ENCODE assay signal across 24 mouse cellular contexts in the genomic region with DNA sequence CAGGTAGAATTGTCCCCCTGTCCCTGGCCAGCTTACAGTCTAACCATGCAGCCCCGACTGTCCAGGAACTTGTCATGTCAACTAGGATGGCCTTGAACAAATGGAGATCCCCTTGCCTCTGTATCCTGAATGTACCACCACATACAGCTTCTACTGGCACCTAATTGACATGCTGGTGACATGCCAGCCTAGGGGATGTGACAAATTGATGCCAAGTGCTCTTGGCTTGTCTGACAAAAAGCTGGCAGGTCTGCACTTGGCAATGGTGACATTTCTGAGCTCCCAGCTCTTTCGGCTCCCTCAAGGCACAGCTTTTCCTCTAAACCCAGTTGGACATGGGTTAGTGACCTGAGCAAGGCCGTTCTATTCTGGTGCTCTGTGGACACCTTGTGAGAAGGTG.
DNase-seq lines count a peak whose midpoint lies in the region; ATAC-seq and TF ChIP-seq lines count a peak whose summit lies in the region.
"Had no signal": no experiment of that assay in that cellular context is flagged by ENCODE, and none has a peak within 500 bp of the region (broad histone marks: within the 10 kb centered on the region; RNA-seq: fewer than 3 reads in every experiment).

No protein-coding gene starts in this region.

- H3K9ac ChIP-seq in forebrain, postnatal 0 days: no peak overlapping the region
- no peak overlapping the region for H3K9ac ChIP-seq in forebrain, embryonic 11.5 days (ENCODE audit: low read length)
- H3K9ac ChIP-seq in midbrain, embryonic 13.5 days (replicated peaks): no peak overlapping the region
- H3K9ac ChIP-seq: embryonic facial prominence, embryonic 12.5 days; embryonic facial prominence, embryonic 15.5 days; forebrain, embryonic 13.5 days; heart, embryonic 13.5 days; hindbrain, embryonic 15.5 days; intestine, embryonic 15.5 days had no signal

- no peaks in the 10 kb centered on the region for H3K9me3 ChIP-seq in forebrain, postnatal 0 days (ENCODE audit: low read length)
- H3K9me3 ChIP-seq in forebrain, embryonic 11.5 days (ENCODE audit: control insufficient read depth, low read length): no peaks in the 10 kb centered on the region
- no peaks in the 10 kb centered on the region for H3K9me3 ChIP-seq in midbrain, embryonic 10.5 days (replicated peaks)
- no peaks in the 10 kb centered on the region for H3K9me3 ChIP-seq in midbrain, embryonic 13.5 days
- H3K9me3 ChIP-seq: embryonic facial prominence, embryonic 12.5 days; embryonic facial prominence, embryonic 15.5 days; forebrain, embryonic 13.5 days; heart, embryonic 10.5 days; heart, embryonic 13.5 days; hindbrain, embryonic 15.5 days; intestine, embryonic 15.5 days had no signal

- no peak for TF ChIP-seq CTCF in forebrain, postnatal 0 days (IDR thresholded peaks at IDR 0.05; ENCODE audit: low read depth)
- TF ChIP-seq CTCF in brain, embryonic 14.5 days (IDR thresholded peaks at IDR 0.05; ENCODE audit: borderline replicate concordance, extremely low read depth, insufficient read depth, insufficient read length): no peak

- H3K27ac ChIP-seq in forebrain, postnatal 0 days (ENCODE audit: low read depth, low read length): no peak overlapping the region
- H3K27ac ChIP-seq in forebrain, embryonic 11.5 days (ENCODE audit: low read depth, low read length): no peak overlapping the region
- H3K27ac ChIP-seq in midbrain, embryonic 10.5 days (replicated peaks): peak overlapping the region; percentile 52; the same call in 1 of the 2 replicates
- no peak overlapping the region for H3K27ac ChIP-seq in midbrain, embryonic 13.5 days
- H3K27ac ChIP-seq: embryonic facial prominence, embryonic 12.5 days; embryonic facial prominence, embryonic 15.5 days; forebrain, embryonic 13.5 days; heart, adult 2 months; heart, embryonic 13.5 days; hindbrain, embryonic 15.5 days; intestine, embryonic 15.5 days had no signal

- no peaks in the 10 kb centered on the region for H3K36me3 ChIP-seq in forebrain, postnatal 0 days (ENCODE audit: insufficient read depth)
- no peaks in the 10 kb centered on the region for H3K36me3 ChIP-seq in forebrain, embryonic 11.5 days (ENCODE audit: control insufficient read depth, insufficient read depth, low read length)
- H3K36me3 ChIP-seq in midbrain, embryonic 10.5 days: no peaks in the 10 kb centered on the region
- no peaks in the 10 kb centered on the region for H3K36me3 ChIP-seq in midbrain, embryonic 13.5 days
- H3K36me3 ChIP-seq: embryonic facial prominence, embryonic 12.5 days; embryonic facial prominence, embryonic 15.5 days; heart, embryonic 10.5 days; heart, embryonic 13.5 days; hindbrain, embryonic 15.5 days; intestine, embryonic 15.5 days had no signal

- H3K4me1 ChIP-seq in forebrain, postnatal 0 days (ENCODE audit: insufficient read depth): no peaks in the 10 kb centered on the region
- H3K4me1 ChIP-seq in forebrain, embryonic 11.5 days (replicated peaks; ENCODE audit: control insufficient read depth, insufficient read depth, low read length): no peaks in the 10 kb centered on the region
- H3K4me1 ChIP-seq in midbrain, embryonic 10.5 days: peaks cover 21% of the 10 kb centered on the region
- 0 out of 2 replicates have a peak, but pooled peaks cover 4% of the 10 kb centered on the region for H3K4me1 ChIP-seq in midbrain, embryonic 13.5 days (replicated peaks)
- H3K4me1 ChIP-seq: embryonic facial prominence, embryonic 12.5 days; embryonic facial prominence, embryonic 15.5 days; forebrain, embryonic 13.5 days; hindbrain, embryonic 15.5 days had no signal

- H3K4me2 ChIP-seq in forebrain, postnatal 0 days (ENCODE audit: low read depth): no peak overlapping the region
- H3K4me2 ChIP-seq in forebrain, embryonic 11.5 days (ENCODE audit: low read depth, low read length, severe bottlenecking): no peak overlapping the region
- H3K4me2 ChIP-seq in midbrain, embryonic 13.5 days (replicated peaks): no peak overlapping the region
- H3K4me2 ChIP-seq: embryonic facial prominence, embryonic 12.5 days; embryonic facial prominence, embryonic 15.5 days; forebrain, embryonic 13.5 days; hindbrain, embryonic 15.5 days; intestine, embryonic 15.5 days had no signal

- DNase-seq in cerebellum, postnatal 10 days: peak; percentile 62 to 75
- no peak for DNase-seq in cerebellum, postnatal 36 days
- DNase-seq in forebrain, postnatal 0 days: peak; percentile 44
- no peak for DNase-seq in forebrain, embryonic 11.5 days (ENCODE audit: low spot score)
- no peak for DNase-seq in midbrain, embryonic 10.5 days (ENCODE audit: low spot score)
- DNase-seq in brain, embryonic 14.5 days (ENCODE audit: low read depth): peak; percentile 81
- DNase-seq: adrenal gland, adult 8-10 months; adrenal gland, postnatal 25 days; cerebellum, adult 18-20 months; cerebellum, adult 9-11 months; gastrocnemius, postnatal 10 days; gastrocnemius, postnatal 36 days; heart, adult 2 months; heart, postnatal 14 days; heart, postnatal 4 days had no signal

- TF ChIP-seq POLR2A in brain, embryonic 14.5 days (IDR thresholded peaks at IDR 0.05; ENCODE audit: borderline replicate concordance, extremely low read depth, insufficient read depth, insufficient read length, poor library complexity, severe bottlenecking): no peak

- ATAC-seq in forebrain, postnatal 0 days: no peak
- ATAC-seq in forebrain, embryonic 11.5 days (replicated peaks; ENCODE audit: low FRiP score): no peak
- no peak for ATAC-seq in midbrain, embryonic 13.5 days
- ATAC-seq: activated CD4-positive, CD25-positive, alpha-beta regulatory T cell, adult 4 months; forebrain, embryonic 13.5 days had no signal

- 57% methylated on average over 3 of the region's 3 CpGs for WGBS in forebrain, postnatal 0 days
- WGBS in forebrain, embryonic 11.5 days: 91% methylated on average over 3 of the region's 3 CpGs
- WGBS in midbrain, embryonic 10.5 days: 91% methylated on average over 3 of the region's 3 CpGs
- WGBS in midbrain, embryonic 13.5 days: 91% methylated on average over 3 of the region's 3 CpGs

- no peaks in the 10 kb centered on the region for H3K27me3 ChIP-seq in forebrain, postnatal 0 days (ENCODE audit: insufficient read depth, low read length)
- H3K27me3 ChIP-seq in forebrain, embryonic 11.5 days (ENCODE audit: control insufficient read depth, insufficient read depth, low read length): no peaks in the 10 kb centered on the region
- H3K27me3 ChIP-seq in midbrain, embryonic 10.5 days (ENCODE audit: low read depth, poor library complexity, severe bottlenecking): 0 out of 2 replicates have a peak, but pooled peaks cover 4% of the 10 kb centered on the region
- H3K27me3 ChIP-seq in midbrain, embryonic 13.5 days: peaks cover 9% of the 10 kb centered on the region; the same call in 1 of the 2 replicates
- H3K27me3 ChIP-seq: embryonic facial prominence, embryonic 12.5 days; embryonic facial prominence, embryonic 15.5 days; hindbrain, embryonic 15.5 days; intestine, embryonic 15.5 days had no signal

- no peak overlapping the region for H3K4me3 ChIP-seq in forebrain, postnatal 0 days (ENCODE audit: low read depth, low read length)
- no peak overlapping the region for H3K4me3 ChIP-seq in forebrain, embryonic 11.5 days (ENCODE audit: low read depth, low read length)
- H3K4me3 ChIP-seq in midbrain, embryonic 10.5 days: no peak overlapping the region
- H3K4me3 ChIP-seq in midbrain, embryonic 13.5 days (replicated peaks): no peak overlapping the region
- H3K4me3 ChIP-seq: embryonic facial prominence, embryonic 12.5 days; embryonic facial prominence, embryonic 15.5 days; forebrain, embryonic 13.5 days; heart, adult 2 months; heart, embryonic 10.5 days; heart, embryonic 13.5 days; hindbrain, embryonic 15.5 days; intestine, embryonic 15.5 days had no signal

Comparison
In these comparisons a context has a peak if more than half of its experiments do, and no peak if none do; other contexts are left out.
1. DNase-seq: peak in cerebellum, postnatal 10 days (2 of 2), forebrain, postnatal 0 days (single experiment) and brain, embryonic 14.5 days (single experiment); none in cerebellum, postnatal 36 days (0 of 2), forebrain, embryonic 11.5 days (single experiment) and midbrain, embryonic 10.5 days (single experiment).